Mouse (Mus musculus) CH12.LX (cell line): ENCODE data around the gene Ttyh3.

ENCODE experiments used
- CTCF ChIP-seq, 2 experiments: IDR thresholded peaks in 1 of 2; conservative IDR thresholded peaks in 1 of 2; 2 replicates each; pipeline ENCODE4 v1.5.1; 2011 to 2012; ENCODE audit warnings: low read depth in 2 of 2, low read length in 2 of 2, improper control_type of control experiment in 1 of 2, inconsistent platforms in 1 of 2, mild to moderate bottlenecking in 1 of 2, moderate library complexity in 1 of 2
- SIN3A ChIP-seq: IDR thresholded peaks from 2 replicates; pipeline ENCODE4 v1.6.1; 2012; ENCODE audit warnings: low read length, improper control_type of control experiment, inconsistent platforms

GRCm38 (mm10) chr5:140575381-140575866 lies 73.4 kb downstream of the Ttyh3 start:
- TF ChIP-seq SIN3A (no peak), CTCF (conservative IDR thresholded peaks at IDR 0.05 in 1 of 2, IDR thresholded peaks at IDR 0.05 in 1 of 2; ENCODE audit: low read depth in 2 of 2, low read length in 2 of 2) (no peak)
